Mouse (Mus musculus) urinary bladder, adult 18-20 months (tissue): Measurements from ENCODE around the gene Ola1.
A peak's percentile ranks its signal among the peaks of the same experiment; 100 is the strongest.

Source experiments
- DNase-seq, 2 experiments: peaks; one replicate each; pipeline ENCODE4 v3.0.0; 2022; ENCODE audit warnings: low spot score in 2 of 2, mixed read lengths in 2 of 2

The Ola1 gene

GRCm38 (mm10) chr2:73218913-73219312 is at the start of gene Ola1:
TSS of gene Ola1 (minus strand) at chr2:73218924.
- no peak for DNase-seq

DNA sequence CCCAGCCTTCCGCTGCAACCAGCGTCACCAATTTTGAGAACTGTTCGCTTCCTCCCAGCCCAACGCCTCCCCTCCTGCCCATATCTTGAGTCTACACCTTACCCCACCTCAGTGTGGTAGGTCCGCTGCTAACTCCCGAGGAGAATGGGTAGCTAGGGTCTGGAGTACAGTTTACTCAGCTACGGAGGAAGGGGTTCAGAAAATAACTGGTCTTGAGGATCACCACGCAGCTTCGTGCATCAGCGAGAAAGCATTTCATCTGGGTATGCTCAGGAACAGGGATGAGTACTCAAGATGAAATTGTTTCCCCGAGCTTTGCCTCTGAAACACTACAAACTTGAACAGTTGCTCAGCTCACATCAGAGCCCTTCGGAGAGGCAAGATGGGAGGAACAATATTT is 49.6 kb upstream of the Ola1 start:
- no peak for DNase-seq

GRCm38 (mm10) chr2:73267818-73268217 is 49.1 kb upstream of the Ola1 start:
- no peak for DNase-seq

DNA sequence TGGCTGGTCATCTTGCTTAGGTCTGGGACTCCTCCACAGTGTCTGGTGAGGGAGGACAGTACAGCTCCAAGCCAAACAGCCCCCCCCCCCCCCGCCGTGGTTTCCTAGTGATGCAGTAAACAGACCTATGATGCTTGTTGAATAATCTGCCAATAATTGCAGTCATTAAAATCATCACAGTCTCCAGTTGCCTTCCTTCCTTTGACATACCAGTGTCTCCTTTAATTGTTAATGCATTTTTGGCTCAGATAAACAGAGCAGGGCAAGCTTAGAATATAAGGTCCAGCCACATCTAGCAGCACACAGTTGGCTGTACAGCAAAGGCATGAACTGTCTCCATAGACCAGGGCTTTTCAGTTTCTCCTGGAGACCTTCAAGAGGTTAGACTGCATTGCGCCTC is 48.5 kb upstream of the Ola1 start:
- DNase-seq, result no peak

GRCm38 (mm10) chr2:73266623-73267022 is 47.9 kb upstream of the Ola1 start:
- DNase-seq, result no peak

- DNase-seq, result no peak
Observed at GRCm38 (mm10) chr2:73266011-73266410, 47.3 kb upstream of the Ola1 start.

DNA sequence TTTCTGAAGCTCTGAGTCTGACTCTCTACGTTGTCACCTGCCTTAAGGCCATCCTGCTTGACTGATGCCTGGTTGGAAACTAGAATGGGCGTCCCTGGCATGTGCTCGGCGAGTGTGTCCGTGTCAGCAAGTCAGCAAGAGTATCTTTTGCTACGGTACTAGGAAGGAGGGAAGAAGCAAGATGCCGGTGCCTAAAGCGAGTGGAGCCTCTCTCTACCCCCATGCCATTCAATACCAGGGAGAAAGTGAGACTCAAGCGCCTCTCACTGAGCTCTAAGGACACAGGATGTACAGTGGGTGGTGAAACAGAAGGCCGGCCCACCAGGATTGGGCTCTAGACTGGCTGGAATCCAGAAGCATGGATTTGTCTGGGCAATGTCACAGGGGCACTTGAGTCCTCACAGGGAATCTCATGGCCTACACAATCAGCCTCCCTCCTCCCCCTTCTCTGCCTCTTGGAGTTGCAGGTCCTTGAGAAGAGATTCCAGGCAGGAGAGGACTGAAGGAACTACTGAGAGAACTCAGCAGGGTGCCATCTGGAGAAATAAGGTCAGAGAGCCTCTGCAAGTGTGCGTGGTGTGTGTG is 46.0 kb upstream of the Ola1 start:
- DNase-seq, result no peak

DNA sequence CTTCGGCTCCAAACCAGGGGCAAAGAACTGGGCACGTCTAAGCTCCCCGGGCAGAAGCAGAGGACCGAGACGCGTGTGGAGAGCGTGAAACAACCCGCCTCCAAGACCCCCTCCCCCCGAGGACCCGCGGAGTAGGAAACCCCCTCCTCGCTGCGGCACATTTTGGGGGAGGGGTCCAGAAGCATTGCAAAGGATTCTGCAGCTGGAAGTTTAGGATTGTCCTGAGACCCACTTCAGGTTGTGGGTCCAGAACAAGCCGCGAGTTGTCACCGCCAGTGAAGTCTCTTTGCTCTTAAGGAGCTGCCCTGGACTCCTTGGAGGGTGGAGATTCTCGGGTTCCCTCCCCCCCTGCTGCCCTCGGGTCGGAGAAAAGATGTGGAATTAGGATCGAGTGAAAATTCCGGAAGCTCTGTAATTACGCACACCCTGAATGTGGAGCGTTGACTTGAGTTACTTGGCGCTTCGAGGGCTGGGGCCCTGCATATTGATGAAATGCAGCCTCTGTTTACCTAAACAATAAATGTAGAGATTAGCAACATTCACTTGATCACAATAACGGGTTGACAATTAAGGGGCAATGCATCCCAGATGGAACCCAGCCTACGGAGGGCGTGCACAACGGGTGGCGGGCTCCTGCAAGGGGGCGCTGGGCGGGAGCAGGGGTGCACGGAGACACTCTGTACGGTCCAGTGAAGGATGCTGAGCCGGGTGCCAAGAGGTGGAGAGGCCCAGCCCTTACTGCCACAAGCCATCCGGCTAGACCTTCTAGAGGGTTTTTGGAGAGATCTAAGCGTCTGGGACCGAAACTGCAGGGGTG is 45.3 kb upstream of the Ola1 start:
- DNase-seq, result no peak

- DNase-seq, result no peak
Observed at GRCm38 (mm10) chr2:73263172-73263765, 44.5 kb upstream of the Ola1 start.

DNA sequence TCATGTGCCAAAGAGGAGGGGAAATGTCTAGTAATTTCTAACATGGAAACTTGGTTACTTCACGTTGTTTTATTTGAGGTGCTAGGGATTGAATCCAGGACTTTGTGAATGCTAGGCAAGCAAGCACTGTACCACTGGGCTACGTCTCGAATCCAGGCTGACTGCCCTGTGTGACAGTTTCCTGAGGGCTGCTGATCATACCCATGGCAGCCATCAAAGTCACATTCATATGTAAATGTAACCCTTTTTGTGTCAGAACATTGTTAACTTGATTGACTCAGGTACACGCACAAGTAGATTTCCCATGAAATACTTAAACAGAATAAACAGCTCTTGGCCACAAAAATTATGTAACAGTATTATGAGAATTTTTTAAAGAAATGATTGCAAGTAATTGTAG is 30.0 kb upstream of the Ola1 start:
- no peak for DNase-seq

DNA sequence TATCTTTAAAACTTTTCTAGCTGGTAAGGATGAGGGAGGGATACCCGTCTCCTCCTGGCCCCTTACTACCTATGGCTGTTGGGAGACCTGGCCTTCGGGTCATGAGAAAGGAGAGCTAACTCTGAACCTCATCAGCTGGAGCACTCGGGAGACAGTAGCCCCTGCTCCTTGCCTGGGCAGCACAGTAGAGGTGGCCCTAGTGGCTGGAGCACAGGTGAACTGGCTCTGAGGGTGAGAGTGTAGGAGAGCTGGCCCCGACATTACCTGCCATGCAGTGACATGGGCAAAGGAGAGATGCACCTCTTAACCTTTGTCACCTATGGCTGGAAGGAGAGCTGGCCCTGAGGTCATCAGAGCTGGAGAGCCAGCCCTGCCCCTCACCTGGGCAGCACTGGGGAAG is 22.6 kb upstream of the Ola1 start:
- no peak for DNase-seq

GRCm38 (mm10) chr2:73231081-73231480 is 12.4 kb upstream of the Ola1 start:
- no peak for DNase-seq

DNA sequence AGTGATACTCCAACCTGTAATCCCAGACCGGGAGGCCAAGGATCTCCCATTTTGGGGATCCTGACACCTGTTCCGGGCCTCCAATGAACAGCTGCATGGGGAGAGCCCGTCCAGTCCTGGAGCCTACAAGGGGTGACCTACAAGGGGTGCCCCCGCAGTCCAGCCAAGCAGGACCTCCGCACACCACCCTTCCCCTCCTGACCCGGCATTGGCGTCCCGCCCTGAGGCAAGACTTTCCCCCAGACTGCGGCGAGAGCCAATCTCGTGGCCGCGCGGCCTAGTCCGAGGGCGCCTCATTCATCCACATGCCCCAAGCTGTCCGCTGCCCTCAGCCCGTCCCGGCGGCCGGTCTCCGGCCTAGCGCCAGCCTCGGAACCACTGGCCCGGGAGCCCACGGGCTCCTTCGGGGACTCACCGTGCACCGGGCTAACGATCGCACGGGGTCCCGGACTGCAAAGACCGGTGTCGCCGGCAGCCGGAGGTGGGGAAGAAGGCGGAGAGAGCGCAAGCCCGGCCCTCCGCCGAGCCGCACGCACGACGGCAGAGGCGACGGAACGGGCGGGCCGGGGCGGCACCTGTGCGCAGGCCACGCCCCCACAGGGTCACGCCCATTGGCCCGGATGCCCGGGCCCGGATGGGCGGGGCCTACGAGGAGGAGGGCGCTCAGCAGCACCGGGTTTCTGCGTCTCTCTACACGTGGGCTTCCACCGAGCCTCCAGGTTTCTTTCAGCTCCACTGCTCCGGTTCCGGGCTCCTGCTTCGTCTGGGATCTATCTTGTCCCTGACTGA is 4.7 kb downstream of the Ola1 start:
- DNase-seq, result peak; percentile 90

- DNase-seq, result no peak
Observed at GRCm38 (mm10) chr2:73213539-73213870, 5.2 kb downstream of the Ola1 start.

- DNase-seq, result no peak
Observed at GRCm38 (mm10) chr2:73204328-73204727, 14.4 kb downstream of the Ola1 start.

GRCm38 (mm10) chr2:73188488-73188887 is 30.2 kb downstream of the Ola1 start:
- no peak for DNase-seq

DNA sequence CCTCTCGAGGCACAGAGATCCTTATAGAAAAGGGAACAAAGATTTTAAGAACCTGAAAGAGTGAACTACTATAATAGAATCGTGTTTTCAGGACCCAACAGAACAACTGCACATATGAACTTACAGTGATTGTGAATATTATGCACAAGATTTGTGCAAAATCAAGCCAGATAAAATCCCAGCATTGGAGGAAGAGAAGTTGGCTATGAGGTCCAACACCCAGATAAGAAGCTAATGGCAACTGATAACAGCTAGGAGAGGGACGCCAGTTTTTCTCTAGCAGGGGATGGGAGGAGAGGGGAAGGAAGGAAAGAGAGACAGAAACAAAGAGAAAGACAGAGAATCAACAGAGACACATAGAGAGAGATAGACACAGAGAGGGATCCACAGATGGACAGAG is 33.5 kb downstream of the Ola1 start:
- DNase-seq, result no peak

DNA sequence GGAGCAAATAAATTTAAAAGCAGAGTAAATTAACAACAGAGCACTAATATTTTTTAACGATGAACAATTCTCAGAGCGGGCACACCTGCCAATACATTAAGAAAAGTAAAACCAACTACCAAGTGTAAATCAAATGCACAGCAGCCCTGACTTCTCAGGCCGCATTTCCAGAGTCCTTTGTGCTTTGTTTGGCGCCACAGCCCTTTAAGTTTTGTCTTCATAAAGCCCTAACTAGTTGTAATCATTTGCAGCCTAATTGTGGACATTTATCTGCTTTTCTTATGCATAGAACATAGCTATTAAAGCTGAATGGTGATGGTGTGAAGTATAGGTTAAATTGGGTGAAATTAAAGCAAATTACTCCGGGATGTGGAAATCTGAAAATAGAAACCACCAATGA is 49.2 kb downstream of the Ola1 start:
- no peak for DNase-seq

DNA sequence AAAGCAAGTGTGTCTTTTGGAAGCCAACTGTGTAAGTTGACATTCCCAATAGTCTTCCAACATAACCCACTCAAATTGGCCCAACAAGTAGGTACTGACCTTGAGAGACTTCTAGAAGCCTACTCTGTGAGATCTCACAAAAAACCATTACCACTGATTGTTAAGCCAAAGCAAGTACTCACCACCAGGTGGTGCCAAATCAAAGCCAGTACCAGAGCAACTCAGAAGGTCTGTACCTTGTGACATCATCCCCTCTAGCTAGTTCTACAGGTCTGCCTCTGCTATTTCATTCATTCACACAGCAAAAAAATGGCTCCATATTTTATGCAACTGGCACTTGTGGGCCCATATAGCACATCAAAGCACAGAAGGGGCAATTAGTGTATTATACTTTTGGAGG is 51.6 kb downstream of the Ola1 start:
- DNase-seq, result peak; percentile 5 to 28

GRCm38 (mm10) chr2:73164666-73165065 is 54.1 kb downstream of the Ola1 start:
- DNase-seq, result no peak

DNA sequence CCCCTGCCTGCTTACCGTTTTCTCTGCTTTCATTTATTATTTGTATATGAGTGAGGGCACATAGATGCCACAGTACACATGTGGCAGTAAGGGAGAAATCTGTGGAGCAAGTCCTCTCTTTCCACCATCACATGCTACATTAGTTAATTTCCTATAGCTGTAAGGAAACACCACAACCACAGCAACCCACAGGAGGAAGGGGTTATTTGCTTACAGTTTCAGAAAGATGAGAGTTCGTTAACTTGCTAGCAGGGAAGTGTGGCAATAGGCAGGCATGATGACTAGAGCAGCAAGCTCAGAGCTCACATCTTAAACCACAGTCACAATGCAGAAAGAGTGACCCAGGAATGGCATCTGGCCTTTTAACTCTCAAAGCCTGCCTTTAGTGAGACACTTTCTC is 58.0 kb downstream of the Ola1 start:
- no peak for DNase-seq

DNA sequence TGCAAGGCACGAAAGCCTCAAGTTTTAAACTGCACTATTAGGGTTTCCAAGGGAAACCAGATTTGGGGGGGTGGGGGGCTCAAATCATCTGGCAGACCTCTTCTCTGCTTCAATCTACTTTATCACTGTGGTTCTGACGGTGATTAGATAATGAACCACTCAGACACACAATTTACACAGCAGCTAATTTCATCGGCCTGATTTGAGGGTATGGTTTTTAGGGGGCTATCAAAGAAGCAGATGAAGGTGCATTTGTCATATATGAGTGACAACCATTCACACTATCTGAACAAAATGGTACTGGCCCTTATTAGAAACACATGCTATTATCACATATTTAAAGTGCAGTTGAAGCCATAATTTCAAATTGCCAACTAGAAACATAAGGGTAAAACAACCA is 61.5 kb downstream of the Ola1 start:
- no peak for DNase-seq

DNA sequence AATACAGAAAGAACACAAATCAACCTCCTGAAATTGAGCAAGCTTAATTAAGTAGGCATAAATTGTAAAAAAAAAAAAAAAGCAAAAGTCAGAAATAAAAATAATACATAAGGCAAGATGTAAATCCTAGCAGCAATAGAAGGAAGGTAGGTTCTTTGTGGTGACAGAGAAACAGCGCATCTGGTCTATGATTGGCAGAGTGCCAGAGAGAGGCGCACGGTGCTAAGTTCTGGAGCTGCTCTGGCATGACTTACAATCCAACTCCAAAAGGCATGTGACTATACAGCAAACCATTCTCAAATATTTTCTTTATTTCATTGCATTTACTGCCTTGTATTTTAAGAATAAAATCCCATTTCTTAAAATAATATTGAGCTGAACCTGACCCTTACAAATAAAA is 68.2 kb downstream of the Ola1 start:
- no peak for DNase-seq
